Mouse (Mus musculus) retina, embryonic 14.5 days (tissue): Measurements from ENCODE around the gene Surf4.
A peak's percentile ranks its signal among the peaks of the same experiment; 100 is the strongest.
"Not testable (repeated sequence)": the region's sequence is repeated elsewhere in the genome, so short reads cannot be mapped to it uniquely, and the experiment has no call there.

ENCODE experiments used
- DNase-seq: peaks from one replicate; pipeline ENCODE4 v3.0.0-alpha.2; 2015; ENCODE audit warnings: low spot score

Surf4 gene

GRCm38 (mm10) chr2:26902467-26903220, 31.1 kb downstream of the Surf4 start, which contains the start of gene Surf6:
TSS of gene Surf6 (minus strand) at chr2:26902879.
- peak; percentile 97 for DNase-seq

GRCm38 (mm10) chr2:26901834-26902400, 31.8 kb downstream of the Surf4 start:
- DNase-seq, result no peak

- no peak for DNase-seq
Observed at GRCm38 (mm10) chr2:26900731-26901130, 33.0 kb downstream of the Surf4 start.

GRCm38 (mm10) chr2:26895898-26896297, 37.8 kb downstream of the Surf4 start:
- no peak for DNase-seq

GRCm38 (mm10) chr2:26886170-26886569, 47.6 kb downstream of the Surf4 start:
- not testable (repeated sequence) for DNase-seq

- DNase-seq, result not testable (repeated sequence)
Observed at GRCm38 (mm10) chr2:26885541-26885940, 48.2 kb downstream of the Surf4 start.

- DNase-seq, result no peak
Observed at GRCm38 (mm10) chr2:26878571-26878970, 55.2 kb downstream of the Surf4 start.

- no peak for DNase-seq
Observed at GRCm38 (mm10) chr2:26870666-26871065, 63.1 kb downstream of the Surf4 start.
